Mouse (Mus musculus) frontal cortex, adult 2 months (tissue): ENCODE results near the gene Myh2. TPM values are rescaled to one million over a fixed set of nuclear protein-coding genes. Genes with fewer than 3 reads are reported as not detected.

ENCODE experiments used
- DNase-seq, 2 experiments: peaks; one replicate each; pipeline ENCODE4 v3.0.0; 2022; ENCODE audit warnings: low spot score in 1 of 2; ENCODE audit errors: extremely low spot score in 1 of 2
- polyA plus RNA-seq: library from polyadenylated mRNA; depleted of rRNA; stranded (reverse); fragments of >200 nt; gene quantifications from 2 replicates; pipeline ENCODE4 v1.2.3, GENCODE M21; 2012; rRNA removed

Myh2 gene
- polyA plus RNA-seq, result 0.19 and 0.38 TPM in 2 replicates

DNA sequence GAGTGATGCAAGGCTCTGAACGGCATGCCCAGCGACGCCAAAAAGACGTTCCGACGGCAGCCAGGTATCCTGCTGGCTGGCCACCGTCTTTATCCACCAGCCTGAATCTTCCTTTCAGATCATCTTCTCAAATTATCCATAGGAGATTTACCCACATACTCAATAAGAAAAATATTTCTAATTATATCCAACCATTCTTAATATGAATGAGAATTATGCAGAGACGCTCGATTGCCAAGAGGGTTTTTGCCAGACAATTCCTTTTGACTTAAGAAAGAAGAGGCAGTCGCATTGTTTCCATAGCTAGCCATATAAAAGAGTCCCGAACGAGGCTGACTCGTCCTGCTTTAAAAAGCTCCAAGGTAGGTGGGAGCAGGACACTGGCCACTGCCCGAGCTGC lies at the start of gene Myh2:
TSS of gene Myh2 (plus strand) at position 301 of the 400 bp plus-strand sequence.
- no peak for DNase-seq

DNA sequence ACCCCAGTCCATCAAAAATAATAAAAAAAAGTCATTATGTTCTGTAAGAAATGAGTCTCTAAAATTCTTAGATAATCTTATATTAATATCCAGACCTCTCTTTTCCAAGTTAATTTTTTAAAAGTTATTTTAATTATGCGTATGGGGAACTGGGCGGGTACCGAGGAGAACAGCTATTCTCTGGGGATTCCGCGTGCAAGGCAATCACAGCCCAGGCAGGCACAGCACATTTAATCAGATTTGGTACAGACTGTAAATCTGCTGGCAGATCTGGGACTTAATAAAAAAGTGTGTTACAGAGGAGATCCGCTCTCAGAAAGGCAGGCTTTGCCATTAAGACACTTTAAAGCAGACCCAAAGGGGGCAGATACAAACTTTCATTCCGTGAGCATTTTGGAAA lies 45.9 kb upstream of the Myh2 start:
- DNase-seq, result peak in 1 of 2 experiments; percentile 20

DNA sequence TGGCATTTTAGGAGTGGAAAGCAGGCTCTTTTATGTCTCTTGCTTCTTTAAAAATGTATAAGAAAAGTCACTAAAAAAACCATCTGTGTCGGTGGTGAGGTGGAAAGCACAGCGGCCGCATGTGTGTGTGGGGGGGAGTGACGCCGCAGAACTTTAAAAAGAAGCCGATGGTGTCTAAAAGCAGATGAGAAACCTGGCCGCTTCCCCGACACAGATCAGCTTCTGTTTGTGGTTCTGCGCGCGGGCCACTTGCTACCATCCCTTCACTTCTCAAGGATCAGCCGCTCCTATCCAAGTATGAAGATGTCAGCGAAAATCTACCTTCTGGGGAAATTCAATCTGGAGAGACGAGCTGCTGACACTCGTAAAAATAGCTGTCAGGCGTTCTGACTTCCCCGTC lies 45.5 kb upstream of the Myh2 start:
- DNase-seq, result peak; percentile 79 to 84

DNA sequence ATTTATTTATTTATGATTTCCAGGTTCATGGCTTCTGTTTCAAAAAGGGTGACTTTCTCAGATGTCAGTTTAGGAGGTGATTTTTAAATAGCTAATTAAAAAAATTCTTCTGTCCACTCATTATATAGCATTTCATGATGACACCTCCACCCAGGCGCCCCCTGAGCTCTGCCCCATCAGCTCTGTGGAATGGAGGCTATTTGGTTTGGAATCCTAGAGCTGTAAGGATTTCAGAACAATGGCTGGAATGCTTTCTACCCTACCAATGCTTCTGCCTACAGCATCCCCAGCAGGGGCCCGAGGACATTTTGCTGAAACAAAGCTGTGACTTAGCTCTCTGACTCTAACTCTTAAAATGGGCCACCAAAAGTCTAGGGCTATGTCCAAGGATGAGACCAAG lies 37.3 kb upstream of the Myh2 start:
- DNase-seq, result no peak

DNA sequence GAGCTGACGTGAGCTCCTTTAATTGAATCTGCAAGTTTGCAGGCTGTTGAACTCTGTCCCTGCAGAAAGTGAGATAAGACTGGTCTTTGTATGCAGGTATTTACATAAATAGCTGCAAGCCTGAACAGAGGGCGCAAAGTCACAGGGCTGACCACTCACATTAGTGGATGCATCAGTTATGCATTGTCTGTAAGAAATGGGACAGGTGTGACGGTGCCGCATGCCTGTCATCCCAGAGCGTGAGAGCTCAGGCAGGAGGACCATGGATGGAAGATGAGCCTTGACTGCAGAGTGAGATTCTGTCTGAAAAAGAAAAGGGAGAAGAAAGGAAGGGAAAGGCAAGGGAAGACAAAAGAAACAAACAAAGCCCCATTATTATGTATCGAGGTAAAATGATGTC lies 36.2 kb upstream of the Myh2 start:
- DNase-seq, result no peak

DNA sequence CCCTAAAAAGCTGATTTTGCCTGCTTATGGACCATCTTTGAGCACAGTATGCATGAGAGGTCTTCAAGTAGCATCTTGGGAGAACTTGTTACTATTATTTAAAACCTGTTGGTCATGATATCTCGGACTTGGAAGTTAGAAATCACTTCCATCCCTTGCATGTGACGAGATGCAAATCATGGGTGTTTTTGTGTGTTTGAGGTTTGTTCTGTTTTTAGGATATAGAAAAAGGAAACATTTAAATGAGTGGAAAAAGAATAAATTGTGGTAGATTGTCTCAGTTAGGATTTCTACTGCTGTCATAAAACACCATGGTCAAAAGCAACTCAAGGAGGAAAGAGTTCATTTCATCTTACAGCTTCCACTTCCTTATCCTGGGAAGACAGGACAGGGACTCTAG lies 35.3 kb upstream of the Myh2 start:
- DNase-seq, result no peak

DNA sequence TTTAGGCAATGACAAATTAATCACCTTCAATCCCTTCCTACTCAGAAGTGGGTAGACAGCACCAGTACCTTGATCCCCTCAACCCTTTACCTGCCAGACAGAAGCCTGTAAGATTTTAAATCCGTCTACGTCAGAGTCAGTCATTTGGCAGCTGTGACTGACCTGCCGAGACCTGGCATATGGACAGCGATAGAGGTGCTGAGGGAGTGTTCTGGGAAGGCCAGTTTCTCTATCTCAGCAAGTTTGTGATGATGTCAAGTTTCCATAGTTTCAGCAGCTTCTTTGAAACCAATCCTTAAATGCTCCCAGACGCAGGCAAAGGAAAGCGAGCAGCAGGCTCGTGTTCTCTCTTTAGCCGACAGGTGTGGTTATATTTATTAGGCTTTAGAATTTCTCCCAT lies 31.3 kb upstream of the Myh2 start:
- DNase-seq, result no peak

DNA sequence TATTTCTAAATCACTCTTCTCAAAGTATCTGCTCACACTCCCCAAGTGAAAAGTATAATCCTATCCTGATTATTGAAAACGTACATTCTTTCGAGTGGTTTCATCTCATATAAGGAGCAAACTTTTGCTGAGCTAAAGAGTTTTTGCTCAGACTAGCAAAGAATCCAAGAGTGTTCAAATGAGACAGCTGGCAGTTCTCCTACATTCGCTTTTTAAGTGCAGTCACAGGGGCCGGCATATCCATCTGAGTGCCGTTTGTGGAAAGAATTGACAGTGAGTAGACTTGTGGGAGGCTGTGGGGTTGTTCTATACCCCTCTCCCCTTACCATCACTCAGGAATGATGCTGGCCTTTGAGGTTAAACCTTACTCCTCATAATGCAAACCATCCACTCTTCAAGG lies 30.7 kb upstream of the Myh2 start:
- DNase-seq, result no peak

DNA sequence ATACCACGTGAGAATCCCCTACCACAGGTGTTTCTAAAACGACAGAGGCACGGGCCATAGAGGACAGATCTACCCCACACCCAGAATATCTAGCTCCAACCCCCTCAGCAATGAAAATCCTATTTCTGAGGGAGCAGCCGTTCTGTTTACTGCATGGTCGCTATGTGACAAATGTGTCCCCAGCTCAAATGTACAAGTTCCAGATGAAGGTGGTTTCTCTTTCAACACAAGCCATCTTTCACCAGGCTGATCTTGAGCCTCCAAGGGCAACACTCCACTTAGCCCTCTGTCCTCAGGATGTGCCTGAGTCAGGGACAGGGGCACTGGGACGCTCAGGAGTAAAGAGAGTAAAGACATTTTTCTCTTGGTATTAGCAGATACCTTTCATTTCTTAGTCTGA lies 29.8 kb upstream of the Myh2 start:
- no peak for DNase-seq

DNA sequence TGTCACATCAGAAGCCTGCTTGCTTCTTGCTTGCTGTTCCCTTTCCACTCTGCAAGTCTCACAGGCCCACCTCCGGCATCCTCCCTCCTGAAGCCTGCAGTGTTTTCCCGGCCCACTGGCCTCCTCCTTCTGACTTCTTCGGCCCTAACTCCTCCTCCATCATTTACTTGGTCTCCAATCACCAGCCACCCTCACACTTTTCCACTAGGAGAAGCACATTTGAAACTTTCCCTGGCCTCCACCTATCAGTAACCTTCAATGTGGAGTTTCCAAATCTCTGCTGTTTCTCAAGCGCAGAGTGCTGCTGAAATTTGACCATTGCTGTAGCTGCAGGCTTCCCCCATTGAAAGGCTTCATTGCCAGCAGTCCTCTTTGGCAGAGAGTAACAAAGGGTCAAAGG lies 28.8 kb upstream of the Myh2 start:
- no peak for DNase-seq

DNA sequence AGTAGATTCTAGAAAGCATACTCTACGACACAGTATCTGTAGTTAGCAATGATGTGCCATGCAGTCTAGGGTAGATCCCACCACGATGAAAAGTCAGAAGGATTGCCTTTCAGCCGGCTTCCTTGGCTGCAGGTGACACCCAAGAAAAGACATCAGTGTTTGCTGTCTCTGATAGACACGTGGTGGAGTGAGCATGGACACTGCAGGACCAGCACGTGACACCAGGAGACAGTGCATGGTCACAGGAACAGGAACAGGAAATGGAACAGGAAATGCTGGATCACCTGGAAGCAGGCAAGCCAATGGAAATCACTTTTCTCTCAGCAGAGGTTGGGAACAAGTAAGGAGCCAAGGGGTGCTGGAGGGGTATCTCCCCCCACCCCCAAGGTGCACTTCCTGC lies 27.8 kb upstream of the Myh2 start:
- DNase-seq, result no peak

DNA sequence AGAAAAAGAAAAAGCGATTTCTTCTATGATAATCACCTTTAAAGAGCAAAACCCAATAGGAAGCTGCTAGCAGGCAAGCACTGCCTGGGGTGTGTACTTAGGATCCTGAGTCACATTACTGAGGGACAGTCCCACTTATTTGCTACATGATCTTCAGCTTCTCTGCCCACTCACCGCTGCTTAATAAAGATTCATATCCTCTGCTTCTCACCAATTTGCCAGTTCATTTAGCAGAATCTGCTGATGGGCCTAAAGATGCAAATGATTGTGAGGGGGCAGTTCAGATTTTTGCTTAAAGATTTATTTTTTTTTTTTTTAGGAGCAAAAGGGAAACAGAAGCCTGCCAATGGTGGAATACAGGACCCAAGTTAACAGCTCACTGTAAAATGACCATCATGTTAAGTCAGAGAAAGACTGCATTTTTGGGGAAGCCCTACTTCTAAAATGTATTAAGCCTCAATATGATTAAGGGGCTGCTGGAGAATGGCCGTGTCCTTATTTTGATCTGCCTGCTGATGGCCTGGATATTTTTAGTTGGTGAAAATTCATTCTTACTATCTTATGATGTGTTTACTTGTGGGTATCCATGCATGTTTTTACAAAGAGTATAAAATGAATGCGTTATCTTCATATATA lies 26.8 kb upstream of the Myh2 start:
- DNase-seq, result no peak

DNA sequence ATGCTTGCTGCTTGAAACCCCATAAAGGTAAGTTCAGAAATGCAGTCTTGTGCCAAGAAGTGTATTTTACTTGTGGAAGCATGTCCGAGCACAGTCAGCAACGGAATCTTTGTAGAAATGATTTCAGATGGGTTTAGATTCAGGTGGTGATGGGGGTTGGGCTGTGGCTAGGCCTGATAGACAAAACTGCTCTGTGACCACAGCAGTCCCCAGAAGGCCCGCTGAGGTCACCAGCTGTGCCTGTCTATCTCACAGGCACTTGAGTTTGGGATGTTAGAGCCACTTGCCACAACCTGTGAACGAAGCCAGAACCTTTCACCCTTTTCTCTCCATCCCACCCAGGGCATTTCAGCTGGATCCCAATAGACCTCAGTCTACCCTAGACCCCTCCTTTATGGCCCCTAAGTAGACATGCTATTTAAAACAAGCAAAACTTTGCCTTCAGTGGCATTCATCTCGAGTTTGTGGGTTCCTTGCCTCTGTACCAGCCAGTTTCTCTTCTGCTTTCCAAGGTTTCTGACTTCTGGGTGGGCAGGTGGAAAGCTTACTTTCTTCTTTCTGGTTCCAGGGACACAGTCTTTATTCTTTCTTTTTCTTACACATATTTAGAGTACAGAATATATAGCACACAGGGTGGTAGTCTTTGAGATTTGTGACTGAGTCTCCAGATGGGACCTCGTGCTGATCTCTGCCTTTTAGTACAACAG lies 26.1 kb upstream of the Myh2 start:
- DNase-seq, result no peak

DNA sequence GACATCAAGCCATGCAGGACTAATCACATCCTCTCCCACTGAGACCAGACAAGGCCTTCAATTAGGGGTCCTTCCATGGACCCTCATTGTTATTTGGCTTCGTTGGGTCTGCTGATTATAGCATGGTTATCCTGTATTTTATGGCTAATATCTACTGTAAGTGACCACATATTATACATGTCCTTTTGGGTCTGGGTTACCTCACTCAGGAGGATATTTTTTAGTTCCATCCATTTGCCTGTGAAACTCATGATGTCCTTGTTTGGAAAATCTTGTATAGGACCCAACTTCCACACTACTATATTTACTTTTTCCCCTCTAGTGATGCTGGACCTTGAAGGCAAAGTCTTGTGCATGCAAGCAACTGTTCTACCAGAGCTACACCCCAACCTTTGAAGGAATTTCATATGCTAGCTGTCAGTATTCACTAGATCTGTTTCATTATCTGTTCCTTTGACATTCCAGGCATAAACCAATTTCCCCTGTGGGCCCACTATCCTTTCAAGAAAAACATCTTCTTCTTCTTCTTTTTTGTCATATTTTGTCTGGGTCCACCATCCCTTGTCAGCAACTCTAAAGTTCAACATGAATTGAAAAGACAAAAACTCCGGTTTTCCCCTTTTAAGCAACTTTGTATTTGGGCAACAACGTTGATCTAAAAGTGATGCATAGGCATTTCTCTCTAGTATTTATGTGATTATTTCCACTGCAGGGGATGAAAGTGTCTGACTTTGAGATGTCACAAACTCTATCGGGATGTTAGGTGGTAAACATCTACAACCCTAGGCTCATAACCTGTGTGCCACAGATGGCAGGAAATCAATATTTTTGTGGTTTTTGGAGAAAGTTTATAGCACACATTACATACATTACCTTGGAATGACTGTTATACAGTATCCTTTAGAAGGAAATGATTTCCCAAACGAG lies 25.1 kb upstream of the Myh2 start:
- DNase-seq, result no peak

DNA sequence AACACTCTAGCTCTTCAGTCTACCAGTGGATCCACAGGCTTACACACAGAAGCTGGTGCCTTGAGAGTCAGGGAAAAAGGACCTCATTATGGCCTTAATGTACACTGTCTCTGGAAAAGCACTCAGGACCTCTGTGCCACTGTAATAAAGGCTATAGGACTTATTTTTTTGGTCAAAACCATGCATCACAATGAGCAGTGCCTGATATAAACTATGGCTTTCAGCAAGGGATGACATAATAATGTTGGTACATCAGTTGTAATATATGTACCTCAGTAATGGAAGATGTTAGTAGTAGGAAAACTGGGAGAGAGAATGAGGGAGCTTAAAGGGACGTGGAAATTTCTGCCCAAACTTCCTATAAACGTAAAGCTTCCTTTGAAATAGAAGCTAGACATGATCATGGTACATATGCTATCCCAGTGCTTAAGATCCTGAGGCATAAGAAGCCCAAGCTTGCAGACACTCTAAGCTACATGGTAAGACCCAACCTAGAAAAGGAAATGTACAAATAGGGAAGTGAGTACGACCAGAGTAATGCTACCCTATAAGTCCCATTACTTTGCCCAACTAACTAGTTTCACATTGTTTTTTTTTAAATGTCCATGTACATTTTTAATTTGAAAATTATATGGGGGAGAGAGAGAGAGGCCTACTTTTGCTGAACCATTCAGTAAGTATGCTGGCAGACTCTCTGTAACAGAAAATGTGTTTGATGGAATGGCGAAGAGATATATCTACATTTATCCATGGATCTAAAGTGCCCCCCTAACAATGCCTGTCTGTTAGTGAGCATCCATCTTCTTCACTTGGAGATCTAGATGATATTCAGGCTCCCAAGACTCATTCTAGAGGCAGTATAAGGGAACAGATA lies 24.2 kb upstream of the Myh2 start:
- no peak for DNase-seq

DNA sequence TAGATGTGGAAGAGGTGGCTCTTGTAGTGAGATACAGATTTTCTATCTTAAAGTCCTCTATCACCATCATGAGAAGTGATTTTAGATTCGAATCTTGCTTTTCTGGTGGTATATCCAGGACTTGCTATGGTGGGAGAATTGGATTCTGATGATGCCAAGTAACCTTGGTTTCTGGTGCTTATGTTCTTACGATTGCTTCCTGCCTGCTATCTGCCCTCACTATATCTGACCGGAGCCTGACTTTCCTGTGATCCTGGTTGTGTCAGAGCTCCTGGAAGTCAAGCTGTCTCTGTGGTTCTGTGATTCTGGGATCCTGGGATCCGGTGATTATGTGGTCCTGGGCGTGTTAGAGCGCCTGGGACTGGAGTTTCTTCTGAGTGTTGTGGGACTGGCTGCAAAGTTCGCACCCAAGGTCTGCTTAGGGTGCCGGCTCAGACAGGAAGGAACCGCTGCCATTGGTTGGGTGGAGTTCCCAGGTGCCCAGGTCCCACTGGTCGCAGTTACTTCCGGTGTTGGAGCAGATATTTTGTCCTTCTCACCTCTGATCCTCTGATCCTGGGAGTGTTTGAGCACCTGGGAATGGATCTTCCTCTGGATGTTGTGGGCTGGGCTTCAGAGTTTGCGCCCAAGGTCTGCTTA lies 23.4 kb upstream of the Myh2 start:
- DNase-seq, result no peak

DNA sequence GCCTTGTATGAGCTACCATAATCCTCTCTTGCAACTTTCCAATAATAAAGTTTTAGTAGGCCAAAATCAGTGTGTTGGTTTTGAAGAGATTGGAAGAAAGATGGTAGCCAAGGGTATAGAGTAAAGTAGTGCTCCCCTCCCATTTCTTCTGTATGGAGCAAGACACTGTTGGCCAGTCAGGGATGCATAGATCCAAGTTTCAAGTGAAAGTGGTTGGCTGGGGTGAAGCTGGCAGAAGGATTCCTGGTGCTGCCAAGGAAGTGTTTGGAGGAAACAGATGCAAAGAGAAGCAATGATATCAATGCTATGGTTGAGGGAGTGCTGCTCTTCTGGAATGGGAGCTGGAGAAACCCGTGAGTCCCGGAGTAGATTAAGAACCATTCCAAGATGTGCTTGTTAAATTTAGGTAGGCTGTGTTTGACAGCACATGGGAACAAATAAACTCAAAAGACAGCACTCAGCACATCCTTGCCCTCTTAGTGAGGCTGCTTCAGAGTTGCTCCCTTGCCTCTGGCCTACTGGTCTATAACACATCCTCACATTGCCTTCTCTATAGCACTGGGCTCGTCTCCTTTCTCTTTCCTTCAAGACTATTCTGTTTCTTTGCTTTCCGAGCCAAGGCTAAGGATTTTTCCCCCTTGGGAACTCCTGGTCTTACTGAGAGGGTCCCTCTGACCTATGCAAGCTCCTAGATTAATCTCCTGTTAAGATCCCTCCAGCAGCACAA lies 22.4 kb upstream of the Myh2 start:
- no peak for DNase-seq

DNA sequence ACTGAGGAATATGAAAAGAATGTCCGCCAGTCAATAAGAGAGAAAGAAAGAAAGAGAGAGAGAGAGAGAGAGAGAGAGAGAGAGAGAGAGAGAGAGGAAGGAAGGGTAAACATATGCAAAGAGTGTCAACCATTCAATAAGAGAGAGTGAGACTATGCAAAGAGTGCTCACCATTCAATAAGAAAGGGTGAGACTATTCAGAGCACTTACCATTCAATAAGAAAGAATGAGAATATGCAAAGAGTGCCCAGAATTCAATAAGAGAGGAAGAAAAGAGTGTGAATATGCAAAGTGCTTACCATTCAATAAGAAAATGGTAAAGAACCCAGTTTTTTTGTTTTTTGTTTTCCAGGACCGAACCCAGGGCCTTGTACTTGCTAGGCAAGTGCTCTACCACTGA lies 20.6 kb upstream of the Myh2 start:
- no peak for DNase-seq

DNA sequence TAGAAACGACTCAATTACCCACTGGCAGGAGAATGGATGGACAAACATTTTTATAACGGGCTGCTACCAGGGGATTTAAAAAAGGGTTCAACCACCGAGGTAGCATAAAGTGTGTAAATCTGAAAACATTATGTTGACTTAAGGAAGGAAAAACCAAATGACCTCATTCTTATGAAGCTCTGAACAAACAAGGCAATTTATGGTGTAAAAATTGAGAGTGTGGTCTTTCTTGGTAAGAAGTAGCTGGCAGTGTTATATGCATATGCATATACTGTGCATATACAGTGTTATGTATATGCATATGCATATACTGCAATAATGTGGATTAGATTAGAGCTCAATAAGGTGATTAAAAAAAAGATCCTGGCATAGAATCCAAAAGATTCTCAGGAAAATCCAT lies 19.7 kb upstream of the Myh2 start:
- no peak for DNase-seq
